In genomic region chr16:17326064-17326463, GRCm38 (mm10) we compare ENCODE assay signal across 23 mouse cellular contexts. TPM values are rescaled to one million over a fixed set of nuclear protein-coding genes. Genes with fewer than 3 reads are reported as not detected.
DNase-seq lines count a peak whose midpoint lies in the region; ATAC-seq and TF ChIP-seq lines count a peak whose summit lies in the region.
"Had no signal": no experiment of that assay in that cellular context is flagged by ENCODE, and none has a peak within 500 bp of the region (broad histone marks: within the 10 kb centered on the region; RNA-seq: fewer than 3 reads in every experiment).

No protein-coding gene starts in this region.

- H3K4me3 ChIP-seq in forebrain, postnatal 0 days (ENCODE audit: low read depth, low read length): no peak overlapping the region
- no peak overlapping the region for H3K4me3 ChIP-seq in forebrain, embryonic 14.5 days (ENCODE audit: low read depth, low read length)
- no peak overlapping the region for H3K4me3 ChIP-seq in left cerebral cortex, adult 2 months
- H3K4me3 ChIP-seq: embryonic facial prominence, embryonic 12.5 days; embryonic facial prominence, embryonic 15.5 days; forebrain, embryonic 15.5 days; gastrocnemius, adult 2 months had no signal

- H3K9me3 ChIP-seq in forebrain, postnatal 0 days (ENCODE audit: low read length): no peaks in the 10 kb centered on the region
- H3K9me3 ChIP-seq in forebrain, embryonic 14.5 days (replicated peaks; ENCODE audit: control insufficient read depth, low read length): no peaks in the 10 kb centered on the region
- H3K9me3 ChIP-seq: embryonic facial prominence, embryonic 12.5 days; embryonic facial prominence, embryonic 15.5 days; forebrain, embryonic 15.5 days had no signal

- no peaks in the 10 kb centered on the region for H3K27me3 ChIP-seq in forebrain, postnatal 0 days (ENCODE audit: insufficient read depth, low read length)
- no peaks in the 10 kb centered on the region for H3K27me3 ChIP-seq in forebrain, embryonic 14.5 days (replicated peaks; ENCODE audit: control insufficient read depth, insufficient read depth, low read length)
- H3K27me3 ChIP-seq: embryonic facial prominence, embryonic 12.5 days; embryonic facial prominence, embryonic 15.5 days; forebrain, embryonic 15.5 days had no signal

- H3K9ac ChIP-seq in forebrain, postnatal 0 days: no peak overlapping the region
- H3K9ac ChIP-seq in forebrain, embryonic 14.5 days (ENCODE audit: low read length): no peak overlapping the region
- H3K9ac ChIP-seq: embryonic facial prominence, embryonic 12.5 days; embryonic facial prominence, embryonic 15.5 days; forebrain, embryonic 15.5 days; hindbrain, embryonic 14.5 days had no signal

- no peak for DNase-seq in forebrain, postnatal 0 days
- DNase-seq in forebrain, embryonic 14.5 days (ENCODE audit: low spot score): no peak
- peak; percentile 39 for DNase-seq in layer of hippocampus, adult 11-12 months (ENCODE audit: low spot score)
- DNase-seq in layer of hippocampus, adult 8-10 months (ENCODE audit: low spot score in 2 of 2): no peak
- DNase-seq in left cerebral cortex, adult 2 months (ENCODE audit: extremely low spot score in 1 of 2, low spot score in 2 of 2): no peak
- no peak for DNase-seq in left cerebral cortex, adult 8-10 months (ENCODE audit: low spot score in 2 of 2)
- peak; percentile 53 for DNase-seq in brain, adult 2 months (ENCODE audit: low read depth, low spot score)
- DNase-seq in gastrocnemius, adult 18-20 months (ENCODE audit: low spot score): no peak
- DNase-seq: adrenal gland, adult 8-10 months; adrenal gland, postnatal 25 days; cerebellum, adult 18-20 months; cerebellum, adult 9-10 months; cerebellum, postnatal 14 days; gastrocnemius, adult 2 months; gastrocnemius, postnatal 14 days; heart, adult 11 months had no signal

- 86% methylated on average over 2 of the region's 2 CpGs for WGBS in forebrain, postnatal 0 days
- 88% methylated on average over 2 of the region's 2 CpGs for WGBS in forebrain, embryonic 14.5 days

- no peak overlapping the region for H3K27ac ChIP-seq in forebrain, postnatal 0 days (ENCODE audit: low read depth, low read length)
- H3K27ac ChIP-seq in forebrain, embryonic 14.5 days (ENCODE audit: low read depth, low read length): no peak overlapping the region
- peak overlapping the region; percentile 72 for H3K27ac ChIP-seq in left cerebral cortex, adult 2 months
- H3K27ac ChIP-seq: embryonic facial prominence, embryonic 12.5 days; embryonic facial prominence, embryonic 15.5 days; forebrain, embryonic 15.5 days; gastrocnemius, adult 2 months; hindbrain, embryonic 14.5 days had no signal

- no peak for TF ChIP-seq CTCF in forebrain, postnatal 0 days (IDR thresholded peaks at IDR 0.05; ENCODE audit: low read depth)
- no peak for TF ChIP-seq CTCF in left cerebral cortex, adult 2 months (IDR thresholded peaks at IDR 0.05)

- H3K4me1 ChIP-seq in forebrain, postnatal 0 days (ENCODE audit: insufficient read depth): no peaks in the 10 kb centered on the region
- no peaks in the 10 kb centered on the region for H3K4me1 ChIP-seq in forebrain, embryonic 14.5 days (ENCODE audit: control insufficient read depth, insufficient read depth, low read length)
- H3K4me1 ChIP-seq: embryonic facial prominence, embryonic 12.5 days; embryonic facial prominence, embryonic 15.5 days; forebrain, embryonic 15.5 days had no signal

- H3K4me2 ChIP-seq in forebrain, postnatal 0 days (ENCODE audit: low read depth): no peak overlapping the region
- H3K4me2 ChIP-seq in forebrain, embryonic 14.5 days (ENCODE audit: low read length): no peak overlapping the region
- H3K4me2 ChIP-seq: embryonic facial prominence, embryonic 12.5 days; embryonic facial prominence, embryonic 15.5 days; forebrain, embryonic 15.5 days; heart, embryonic 11.5 days; hindbrain, embryonic 14.5 days had no signal

- ATAC-seq in forebrain, postnatal 0 days: peak; percentile 38; the same call in 1 of the 2 replicates
- no peak for ATAC-seq in forebrain, embryonic 14.5 days
- ATAC-seq: activated CD4-positive, CD25-positive, alpha-beta regulatory T cell, adult 4 months; forebrain, embryonic 15.5 days had no signal

- peaks cover 51% of the 10 kb centered on the region for H3K36me3 ChIP-seq in forebrain, postnatal 0 days (ENCODE audit: insufficient read depth)
- H3K36me3 ChIP-seq in forebrain, embryonic 14.5 days (ENCODE audit: control insufficient read depth, insufficient read depth, low read length): peaks cover 46% of the 10 kb centered on the region

- intact Hi-C loops in left cerebral cortex, adult 2 months (cut with DNase I): no loop called here

RNA-seq across cellular contexts. Expression of gene Serpind1, which starts 5.1 kb away (rescaled TPM):
- total RNA-seq in forebrain, postnatal 0 days (2014; rRNA removed): 3.7 and 4.2 TPM in 2 replicates
- 5.0 and 5.8 TPM in 2 replicates for polyA plus RNA-seq in forebrain, postnatal 0 days (2015; fragmentation: Nextera tagmentation; extraction: Ambion mirVana)
- polyA plus RNA-seq in forebrain, embryonic 14.5 days (2014; fragmentation: Nextera tagmentation; extraction: Ambion mirVana): 1.4 and 3.1 TPM in 2 replicates
- 1 to 10 TPM; 1.6 to 2.6 (median 2.2) TPM for total RNA-seq in layer of hippocampus, adult 8-10 months (2022)
- 1 to 10 TPM; 1.8 to 2.8 TPM for total RNA-seq in left cerebral cortex, adult 2 months (2021)
- total RNA-seq in left cerebral cortex, adult 8-10 months (2022): 1 to 10 TPM; 2.2 to 4.0 (median 2.7) TPM
- total RNA-seq in gastrocnemius, adult 18-20 months (2021): under 1 TPM in 1 of 2 experiments, not detected in 1; 0.31 TPM
- total RNA-seq: hematopoietic stem cell, adult 5-6 weeks had no signal

RNA-seq across cellular contexts. Expression of gene Tmem191c, which starts 50.2 kb away (rescaled TPM):
- 55.2 and 71.0 TPM in 2 replicates for total RNA-seq in forebrain, postnatal 0 days (2014; rRNA removed)
- 36.2 and 53.5 TPM in 2 replicates for polyA plus RNA-seq in forebrain, postnatal 0 days (2015; fragmentation: Nextera tagmentation; extraction: Ambion mirVana)
- 6.6 and 12.4 TPM in 2 replicates for polyA plus RNA-seq in forebrain, embryonic 14.5 days (2014; fragmentation: Nextera tagmentation; extraction: Ambion mirVana)
- 100 to 1,000 TPM in 2 of 4 experiments, 10 to 100 TPM in 2; 85.5 to 112 (median 94.2) TPM for total RNA-seq in layer of hippocampus, adult 8-10 months (2022)
- total RNA-seq in left cerebral cortex, adult 2 months (2021): 100 to 1,000 TPM; 105 to 116 TPM
- 100 to 1,000 TPM in 2 of 4 experiments, 10 to 100 TPM in 2; 86.7 to 118 (median 106) TPM for total RNA-seq in left cerebral cortex, adult 8-10 months (2022)
- 1 to 10 TPM in 1 of 2 experiments, under 1 TPM in 1; 0.97 to 1.9 TPM for total RNA-seq in gastrocnemius, adult 18-20 months (2021)

Comparison
In these comparisons a context has a peak if more than half of its experiments do, and no peak if none do; other contexts are left out.
1. DNase-seq: peak in layer of hippocampus, adult 11-12 months (single experiment) and brain, adult 2 months (single experiment); none in forebrain, postnatal 0 days (single experiment), forebrain, embryonic 14.5 days (single experiment), layer of hippocampus, adult 8-10 months (0 of 2), left cerebral cortex, adult 2 months (0 of 2), left cerebral cortex, adult 8-10 months (0 of 2) and gastrocnemius, adult 18-20 months (single experiment).
2. RNA of gene Tmem191c, which starts 50.2 kb away (total RNA-seq): 86.7 to 118 TPM in left cerebral cortex, adult 8-10 months, 105 to 116 TPM in left cerebral cortex, adult 2 months, 85.5 to 112 TPM in layer of hippocampus, adult 8-10 months and 55.2 to 71.0 TPM in forebrain, postnatal 0 days; 0.97 to 1.9 TPM in gastrocnemius, adult 18-20 months; every median in the first group is over 10 times any median in the second.